Mouse (Mus musculus) heart, embryonic 13.5 days (tissue): ENCODE data around the gene Zfp810. TPM values are rescaled to one million over a fixed set of nuclear protein-coding genes. Genes with fewer than 3 reads are reported as not detected.
A peak's percentile ranks its signal among the peaks of the same experiment; 100 is the strongest.

Experiments used
- ATAC-seq: fragments of 200-750 bp; cut with Nextera tagmentation; 2 replicates; pipeline ENCODE4 v1.8.0; 2017; ENCODE audit warnings: moderate TSS enrichment; ENCODE audit not compliant: insufficient number of reproducible peaks, low FRiP score, low TSS enrichment; ENCODE audit errors: extremely low read depth
- H3K27ac ChIP-seq: fragments of 300-500 bp; sonication (generic); replicated peaks from 2 replicates; pipeline ENCODE4 v1.5.1; 2015; ENCODE audit warnings: moderate library complexity, mild to moderate bottlenecking, inconsistent platforms
- H3K27me3 ChIP-seq: fragments of 300-500 bp; sonication (generic); replicated peaks from 2 replicates; pipeline ENCODE4 v1.6.1; 2015; ENCODE audit warnings: mild to moderate bottlenecking, inconsistent platforms
- H3K36me3 ChIP-seq: fragments of 300-500 bp; sonication (generic); 2 replicates; pipeline ENCODE4 v1.6.1; 2015; ENCODE audit warnings: mild to moderate bottlenecking, inconsistent platforms
- H3K4me1 ChIP-seq: fragments of 300-500 bp; sonication (generic); 2 replicates; pipeline ENCODE4 v1.6.1; 2015; ENCODE audit warnings: inconsistent platforms
- H3K4me2 ChIP-seq: fragments of 300-500 bp; sonication (generic); 2 replicates; pipeline ENCODE4 v1.6.1; 2015; ENCODE audit warnings: inconsistent platforms, mild to moderate bottlenecking, moderate library complexity
- H3K4me3 ChIP-seq: fragments of 300-500 bp; sonication (generic); 2 replicates; pipeline ENCODE4 v1.5.1; 2015; ENCODE audit warnings: moderate library complexity, mild to moderate bottlenecking, inconsistent platforms
- H3K9ac ChIP-seq: fragments of 300-500 bp; sonication (generic); 2 replicates; pipeline ENCODE4 v1.6.1; 2015; ENCODE audit warnings: inconsistent platforms, mild to moderate bottlenecking, moderate library complexity
- H3K9me3 ChIP-seq: fragments of 300-500 bp; sonication (generic); 2 replicates; pipeline ENCODE4 v1.6.1; 2016; ENCODE audit warnings: inconsistent platforms
- WGBS: fragments of 180-500 bp; shearing (Covaris S2); methylation state at CpG from one replicate; pipeline ENCODE4 v1.1.7; 2015; ENCODE audit warnings: mixed read lengths; 5-methylcytosine and 5-hydroxymethylcytosine counted together
- polyA plus RNA-seq: library from polyadenylated mRNA; unstranded; fragments of >200 nt; fragmentation: Nextera tagmentation; extraction: Ambion mirVana; gene quantifications from 2 replicates; pipeline ENCODE4 v1.2.1, GENCODE M21; 2015

The Zfp810 gene
- 12.6 and 15.2 TPM in 2 replicates for polyA plus RNA-seq

- H3K36me3 ChIP-seq: peaks cover 30% of the 10 kb centered on the region
- under 1% methylated on average over 56 of the region's 56 CpGs for WGBS
- peak within 1 kb of the TSS; percentile 89 for H3K4me2 ChIP-seq
- ATAC-seq: peak; percentile 88
- no peaks in the 10 kb centered on the region for H3K27me3 ChIP-seq
- H3K4me1 ChIP-seq: peaks cover 9% of the 10 kb centered on the region
- H3K27ac ChIP-seq: peak within 1 kb of the TSS; percentile 76
- H3K9ac ChIP-seq: peak within 1 kb of the TSS; percentile 98
- H3K9me3 ChIP-seq: peaks cover 8% of the 10 kb centered on the region; the same call in 1 of the 2 replicates
- H3K4me3 ChIP-seq: peak within 1 kb of the TSS; percentile 99
Observed at GRCm38 (mm10) chr9:22307156-22307919, at the start of gene Zfp810. Gene Zfp810, minus strand, starts transcription at chr9:22307648.

GRCm38 (mm10) chr9:22355919-22356318 lies 48.5 kb upstream of the Zfp810 start:
- Histone ChIP-seq H3K9me3 (no peaks in the 10 kb centered on the region), H3K4me3 (no peak overlapping the region), H3K27ac (no peak overlapping the region), H3K27me3 (no peaks in the 10 kb centered on the region), H3K4me1 (no peaks in the 10 kb centered on the region), H3K36me3 (peaks cover 87% of the 10 kb centered on the region), H3K4me2 (no peak overlapping the region), H3K9ac (no peak overlapping the region)
- ATAC-seq: no peak
- WGBS: 92% methylated on average over 3 of the region's 3 CpGs

- WGBS: 81% methylated on average over 5 of the region's 5 CpGs
- Histone ChIP-seq H3K4me3 (no peak overlapping the region), H3K9me3 (no peaks in the 10 kb centered on the region), H3K27me3 (no peaks in the 10 kb centered on the region), H3K9ac (no peak overlapping the region), H3K4me1 (no peaks in the 10 kb centered on the region), H3K27ac (no peak overlapping the region), H3K36me3 (peaks cover 80% of the 10 kb centered on the region), H3K4me2 (no peak overlapping the region)
- ATAC-seq: no peak
Observed at GRCm38 (mm10) chr9:22353901-22354300, 46.5 kb upstream of the Zfp810 start.

GRCm38 (mm10) chr9:22353465-22353864 lies 46.0 kb upstream of the Zfp810 start:
- Histone ChIP-seq H3K27ac (no peak overlapping the region), H3K4me2 (no peak overlapping the region), H3K4me1 (no peaks in the 10 kb centered on the region), H3K9me3 (no peaks in the 10 kb centered on the region), H3K4me3 (no peak overlapping the region), H3K27me3 (no peaks in the 10 kb centered on the region), H3K9ac (no peak overlapping the region), H3K36me3 (peaks cover 77% of the 10 kb centered on the region)
- ATAC-seq: no peak
- WGBS: 93% methylated on average over 5 of the region's 5 CpGs

DNA sequence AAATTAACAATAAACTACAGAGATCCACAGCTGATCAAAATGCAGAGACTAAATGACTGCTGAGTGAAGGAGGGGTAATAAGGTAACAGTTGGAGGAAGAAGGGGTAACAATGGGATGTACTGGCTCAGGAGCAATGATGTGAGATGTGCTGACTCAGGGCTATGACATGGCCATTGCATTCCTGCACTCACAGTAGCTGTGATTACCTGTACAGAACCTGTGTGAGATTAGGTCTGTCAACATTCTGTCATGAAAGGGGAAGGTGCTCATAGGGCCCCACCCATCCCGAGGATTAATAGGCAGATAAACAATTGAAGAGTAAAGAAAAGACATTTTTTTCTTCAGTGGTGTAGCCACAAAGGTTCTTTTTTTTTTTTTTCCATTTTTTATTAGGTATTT lies 32.9 kb upstream of the Zfp810 start:
- no peaks in the 10 kb centered on the region for H3K4me1 ChIP-seq
- WGBS: 71% methylated on average over 1 of the region's 1 CpGs
- H3K9me3 ChIP-seq: no peaks in the 10 kb centered on the region
- no peak for ATAC-seq
- H3K9ac ChIP-seq: no peak overlapping the region
- no peak overlapping the region for H3K27ac ChIP-seq
- H3K4me3 ChIP-seq: no peak overlapping the region
- no peak overlapping the region for H3K4me2 ChIP-seq
- H3K27me3 ChIP-seq: no peaks in the 10 kb centered on the region
- H3K36me3 ChIP-seq: peaks cover 86% of the 10 kb centered on the region

GRCm38 (mm10) chr9:22337217-22337616 lies 29.8 kb upstream of the Zfp810 start:
- Histone ChIP-seq H3K9me3 (no peaks in the 10 kb centered on the region), H3K9ac (no peak overlapping the region), H3K27ac (no peak overlapping the region), H3K36me3 (peaks cover 87% of the 10 kb centered on the region), H3K27me3 (no peaks in the 10 kb centered on the region), H3K4me3 (no peak overlapping the region), H3K4me1 (no peaks in the 10 kb centered on the region), H3K4me2 (no peak overlapping the region)
- 94% methylated on average over 2 of the region's 2 CpGs for WGBS
- no peak for ATAC-seq

DNA sequence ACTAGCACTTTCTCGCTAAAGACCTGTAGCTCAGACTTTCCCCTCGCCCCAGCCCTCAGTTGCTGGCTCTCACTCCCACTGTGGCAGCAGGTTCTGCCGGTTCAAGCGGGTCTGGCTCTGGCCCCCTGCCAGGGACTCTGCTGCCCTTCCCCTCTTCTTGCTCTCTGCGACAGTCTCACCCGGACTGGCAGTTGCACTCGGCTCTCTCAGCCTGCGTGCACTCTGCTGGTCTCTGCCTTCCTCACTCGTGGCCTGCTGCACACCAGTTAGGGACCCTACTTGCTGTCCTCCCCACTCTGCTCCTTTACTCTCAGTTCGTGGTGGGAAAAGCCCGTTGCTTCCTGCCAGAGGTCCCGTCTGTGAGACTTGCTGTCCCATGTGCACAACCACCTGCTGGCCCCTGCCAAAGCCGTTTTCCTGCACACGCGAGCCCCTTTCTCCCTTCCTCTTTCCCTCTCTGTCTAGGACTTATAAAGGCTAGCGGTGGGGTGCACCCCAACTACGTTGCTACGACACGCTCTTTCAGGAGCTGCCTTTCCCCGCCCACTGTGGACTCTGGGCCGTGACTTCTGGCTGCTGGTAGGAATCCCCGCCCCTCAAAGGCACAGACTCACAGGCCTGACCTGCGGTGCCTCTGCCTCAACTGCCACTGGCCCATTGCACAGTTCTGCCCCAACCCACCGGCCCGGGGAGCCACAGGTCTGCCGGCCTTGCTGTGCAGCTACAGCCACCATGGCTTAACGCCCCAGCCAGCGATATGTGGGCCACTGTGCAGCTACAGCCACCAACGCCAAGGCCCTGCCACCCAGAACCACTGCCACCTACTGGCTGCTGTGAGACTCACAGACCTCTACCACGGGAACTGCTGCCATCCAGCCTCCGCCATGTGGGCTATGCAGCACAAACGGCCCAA lies 20.3 kb upstream of the Zfp810 start:
- Histone ChIP-seq H3K36me3 (peaks cover 20% of the 10 kb centered on the region), H3K4me2 (peak overlapping the region; percentile 98), H3K4me1 (peaks cover 18% of the 10 kb centered on the region), H3K9me3 (no peaks in the 10 kb centered on the region), H3K27ac (peak overlapping the region; percentile 77), H3K4me3 (peak overlapping the region; percentile 65), H3K9ac (peak overlapping the region; percentile 84), H3K27me3 (no peaks in the 10 kb centered on the region)
- peak; percentile 76 for ATAC-seq
- WGBS: under 1% methylated on average over 32 of the region's 32 CpGs

- peak overlapping the region; percentile 65 for H3K4me3 ChIP-seq
- H3K9ac ChIP-seq: peak overlapping the region; percentile 84
- peak overlapping the region; percentile 77 for H3K27ac ChIP-seq
- H3K27me3 ChIP-seq: no peaks in the 10 kb centered on the region
- 14% methylated on average over 9 of the region's 9 CpGs for WGBS
- ATAC-seq: no peak; the same call in 1 of the 2 replicates
- no peaks in the 10 kb centered on the region for H3K9me3 ChIP-seq
- peaks cover 18% of the 10 kb centered on the region for H3K4me1 ChIP-seq
- peaks cover 15% of the 10 kb centered on the region for H3K36me3 ChIP-seq
- H3K4me2 ChIP-seq: peak overlapping the region; percentile 98
Observed at GRCm38 (mm10) chr9:22327099-22327474, 19.6 kb upstream of the Zfp810 start.

- no peaks in the 10 kb centered on the region for H3K36me3 ChIP-seq
- H3K4me2 ChIP-seq: no peak overlapping the region
- H3K27ac ChIP-seq: no peak overlapping the region
- no peaks in the 10 kb centered on the region for H3K9me3 ChIP-seq
- peaks cover 18% of the 10 kb centered on the region for H3K4me1 ChIP-seq
- H3K9ac ChIP-seq: no peak overlapping the region
- ATAC-seq: no peak
- no peaks in the 10 kb centered on the region for H3K27me3 ChIP-seq
- WGBS: 95% methylated on average over 1 of the region's 1 CpGs
- no peak overlapping the region for H3K4me3 ChIP-seq
Observed at GRCm38 (mm10) chr9:22324579-22324978, 17.1 kb upstream of the Zfp810 start.

DNA sequence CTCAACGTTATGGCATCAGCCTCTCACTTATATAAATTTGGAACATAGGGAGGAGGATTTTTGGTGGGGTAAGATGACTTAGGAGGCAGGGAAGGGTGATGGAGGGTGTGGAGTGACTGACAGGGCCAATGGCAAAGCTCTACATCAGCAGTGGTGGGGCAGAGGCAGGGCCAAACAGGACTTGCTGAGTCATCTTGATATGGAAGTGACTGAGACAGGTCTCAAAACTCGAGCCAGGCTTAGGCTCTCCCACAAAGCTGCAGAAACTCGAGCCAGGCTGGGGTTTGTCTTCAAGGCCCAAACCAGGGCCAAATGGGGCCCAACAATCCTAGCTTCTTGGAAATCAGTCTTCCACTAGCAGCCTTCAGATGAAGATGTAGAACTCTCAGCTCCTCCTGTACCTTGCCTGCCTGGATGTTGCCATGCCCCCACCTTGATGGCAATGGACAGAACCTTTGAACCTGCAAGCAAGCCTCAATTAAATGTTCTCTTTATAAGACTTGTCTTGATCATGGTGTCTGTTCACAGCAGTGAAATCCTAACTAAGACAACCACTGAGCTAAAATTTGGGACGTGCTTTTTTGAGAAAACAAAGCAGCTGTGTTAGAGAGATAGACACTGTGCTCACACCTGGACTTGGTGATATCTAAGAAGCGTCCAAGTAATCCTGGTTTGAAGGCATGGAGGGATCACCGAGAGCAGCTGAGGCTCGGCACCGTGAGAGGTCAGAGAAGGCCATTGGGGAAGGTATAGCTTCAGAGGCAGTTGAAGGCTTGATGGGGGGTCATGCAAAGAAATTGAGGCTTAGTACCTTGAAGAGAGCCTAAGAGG lies 15.1 kb upstream of the Zfp810 start:
- Histone ChIP-seq H3K9ac (no peak overlapping the region), H3K27ac (no peak overlapping the region), H3K36me3 (no peaks in the 10 kb centered on the region), H3K4me2 (no peak overlapping the region), H3K9me3 (peaks cover 6% of the 10 kb centered on the region; the same call in 1 of the 2 replicates), H3K4me1 (peaks cover 10% of the 10 kb centered on the region), H3K4me3 (no peak overlapping the region), H3K27me3 (no peaks in the 10 kb centered on the region)
- WGBS: 67% methylated on average over 8 of the region's 8 CpGs
- ATAC-seq: no peak

- Histone ChIP-seq H3K36me3 (no peaks in the 10 kb centered on the region), H3K9me3 (peaks cover 10% of the 10 kb centered on the region; the same call in 1 of the 2 replicates), H3K4me2 (no peak overlapping the region), H3K27ac (no peak overlapping the region), H3K4me3 (no peak overlapping the region), H3K27me3 (no peaks in the 10 kb centered on the region), H3K4me1 (no peaks in the 10 kb centered on the region), H3K9ac (no peak overlapping the region)
- 80% methylated on average over 1 of the region's 1 CpGs for WGBS
- no peak for ATAC-seq
Observed at GRCm38 (mm10) chr9:22319109-22319508, 11.7 kb upstream of the Zfp810 start.
